Mouse (Mus musculus) neutrophil, adult 65 days (primary cell): ENCODE data around the gene Abhd13. TPM values are rescaled to one million over a fixed set of nuclear protein-coding genes. Genes with fewer than 3 reads are reported as not detected.

Experiments used
- total RNA-seq: library from RNA; stranded (reverse); gene quantifications from 2 replicates; pipeline ENCODE4 v1.2.4, GENCODE M21; 2023

Abhd13 gene
- total RNA-seq: 12.2 and 13.3 TPM in 2 replicates

GRCm38 (mm10) chr8:9977573-9978314 lies at the start of gene Abhd13, which contains the start of gene Lig4:
Abhd13 (plus strand) TSS chr8:9977707.
Lig4 (minus strand) TSS chr8:9977686.

GRCm38 (mm10) chr8:10006156-10006985 lies 28.9 kb downstream of the Abhd13 start, which contains the start of gene Tnfsf13b:
Tnfsf13b (plus strand) TSS chr8:10006467.

Other genes starting within 250 kb of the Abhd13 start
- gene Fam155a, start 206.5 kb upstream of the Abhd13 start, total RNA-seq: not detected in 2 replicates
- not detected in 2 replicates for gene Gm10217, start 113.5 kb upstream of the Abhd13 start, total RNA-seq
- gene Lig4, start within 50 bp of the Abhd13 start, total RNA-seq: 1.9 and 2.6 TPM in 2 replicates
- 65.6 and 102 TPM in 2 replicates for gene Tnfsf13b, start 28.8 kb downstream of the Abhd13 start, total RNA-seq
- 0.19 and 0.29 TPM in 2 replicates for gene Myo16, start 176.2 kb downstream of the Abhd13 start, total RNA-seq